21 mouse cellular contexts compared by ENCODE assay signal in the genomic region with DNA sequence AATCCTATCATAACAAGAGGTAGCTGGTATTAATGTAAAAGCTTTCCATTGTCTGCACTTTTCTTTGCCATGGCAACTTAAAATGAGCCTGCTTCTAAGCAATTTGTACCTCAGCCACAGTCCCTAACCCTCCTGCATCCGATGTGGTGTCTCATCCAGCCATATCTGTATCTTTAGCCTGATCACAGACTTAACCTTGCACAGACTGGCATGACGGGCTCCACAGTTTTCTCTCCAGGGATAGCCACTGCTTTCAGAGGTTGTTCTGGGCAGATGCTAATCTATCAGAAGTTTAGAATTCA.
DNase-seq lines count a peak whose midpoint lies in the region; ATAC-seq lines count a peak whose summit lies in the region.
"Had no signal": no experiment of that assay in that cellular context is flagged by ENCODE, and none has a peak within 500 bp of the region (broad histone marks: within the 10 kb centered on the region; RNA-seq: fewer than 3 reads in every experiment).

No protein-coding gene starts in this region.

- H3K4me3 ChIP-seq in hindbrain, embryonic 10.5 days = no peak overlapping the region
- no peak overlapping the region for H3K4me3 ChIP-seq in hindbrain, embryonic 16.5 days (ENCODE audit: low read length)
- H3K4me3 ChIP-seq in hindbrain, embryonic 14.5 days (replicated peaks; ENCODE audit: low read length) = no peak overlapping the region
- H3K4me3 ChIP-seq: embryonic facial prominence, embryonic 15.5 days; limb, embryonic 12.5 days; liver, embryonic 12.5 days; myocyte had no signal

- no peak overlapping the region for H3K9ac ChIP-seq in hindbrain, embryonic 16.5 days (ENCODE audit: low read depth, low read length)
- no peak overlapping the region for H3K9ac ChIP-seq in hindbrain, embryonic 14.5 days
- H3K9ac ChIP-seq: embryonic facial prominence, embryonic 15.5 days; limb, embryonic 12.5 days; liver, embryonic 12.5 days had no signal

- WGBS in hindbrain, embryonic 10.5 days = 86% methylated on average over 2 of the region's 2 CpGs
- WGBS in hindbrain, embryonic 16.5 days = 48% methylated on average over 2 of the region's 2 CpGs
- WGBS in hindbrain, embryonic 14.5 days = 46% methylated on average over 2 of the region's 2 CpGs

- no peak overlapping the region for H3K4me2 ChIP-seq in hindbrain, embryonic 16.5 days (ENCODE audit: low read length)
- no peak overlapping the region for H3K4me2 ChIP-seq in hindbrain, embryonic 14.5 days (replicated peaks)
- H3K4me2 ChIP-seq: embryonic facial prominence, embryonic 15.5 days; limb, embryonic 12.5 days; liver, embryonic 12.5 days had no signal

- H3K36me3 ChIP-seq in hindbrain, embryonic 10.5 days = no peaks in the 10 kb centered on the region
- no peaks in the 10 kb centered on the region for H3K36me3 ChIP-seq in hindbrain, embryonic 16.5 days (ENCODE audit: control insufficient read depth, insufficient read depth, low read length)
- no peaks in the 10 kb centered on the region for H3K36me3 ChIP-seq in hindbrain, embryonic 14.5 days (replicated peaks; ENCODE audit: control insufficient read depth, insufficient read depth)
- H3K36me3 ChIP-seq: embryonic facial prominence, embryonic 15.5 days; G1E; limb, embryonic 12.5 days; liver, embryonic 12.5 days had no signal

- no peak for DNase-seq in hindbrain, embryonic 10.5 days (ENCODE audit: low spot score)
- peak; percentile 21 for DNase-seq in retina, embryonic 14.5 days (ENCODE audit: low spot score)
- DNase-seq in retina, postnatal 1 day = no peak
- DNase-seq in hindbrain, embryonic 14.5 days (ENCODE audit: low spot score) = no peak
- no peak for DNase-seq in yolk sac, embryonic 10.5 days (ENCODE audit: low spot score)
- no peak for DNase-seq in spleen, postnatal 4 days (ENCODE audit: low spot score in 2 of 2)
- no peak for DNase-seq in left cerebral cortex, adult 11 months (ENCODE audit: low spot score)
- DNase-seq: adrenal gland, postnatal 25 days; cerebellum, adult 11 months; cerebellum, postnatal 14 days; kidney, adult 18-20 months; kidney, postnatal 10 days; lung, adult 2 months; lung, postnatal 36 days; thymus, postnatal 36 days had no signal

- H3K9me3 ChIP-seq in hindbrain, embryonic 10.5 days = no peaks in the 10 kb centered on the region
- no peaks in the 10 kb centered on the region for H3K9me3 ChIP-seq in hindbrain, embryonic 16.5 days (ENCODE audit: control insufficient read depth, low read length)
- no peaks in the 10 kb centered on the region for H3K9me3 ChIP-seq in hindbrain, embryonic 14.5 days (ENCODE audit: control insufficient read depth, low read length)
- H3K9me3 ChIP-seq: embryonic facial prominence, embryonic 15.5 days; G1E; limb, embryonic 12.5 days; liver, embryonic 12.5 days had no signal

- H3K27ac ChIP-seq in hindbrain, embryonic 10.5 days = peak overlapping the region; percentile 4; the same call in 1 of the 2 replicates
- H3K27ac ChIP-seq in hindbrain, embryonic 16.5 days (ENCODE audit: low read depth, low read length) = no peak overlapping the region
- 0 out of 2 replicates have a peak overlapping the region, but pooled peaks have one; percentile 55 for H3K27ac ChIP-seq in hindbrain, embryonic 14.5 days
- H3K27ac ChIP-seq: embryonic facial prominence, embryonic 15.5 days; limb, embryonic 12.5 days; liver, embryonic 12.5 days had no signal

- no peaks in the 10 kb centered on the region for H3K27me3 ChIP-seq in hindbrain, embryonic 10.5 days (ENCODE audit: insufficient read depth, poor library complexity, severe bottlenecking)
- no peaks in the 10 kb centered on the region for H3K27me3 ChIP-seq in hindbrain, embryonic 16.5 days (replicated peaks; ENCODE audit: control insufficient read depth, insufficient read depth, low read length)
- H3K27me3 ChIP-seq in hindbrain, embryonic 14.5 days (ENCODE audit: control insufficient read depth, insufficient read depth, low read length) = no peaks in the 10 kb centered on the region
- H3K27me3 ChIP-seq: embryonic facial prominence, embryonic 15.5 days; limb, embryonic 12.5 days; liver, embryonic 12.5 days had no signal

- H3K4me1 ChIP-seq in hindbrain, embryonic 10.5 days (replicated peaks) = no peaks in the 10 kb centered on the region; the same call in 1 of the 2 replicates
- H3K4me1 ChIP-seq in hindbrain, embryonic 16.5 days (ENCODE audit: control insufficient read depth, insufficient read depth, low read depth, low read length) = no peaks in the 10 kb centered on the region
- H3K4me1 ChIP-seq in hindbrain, embryonic 14.5 days (replicated peaks; ENCODE audit: control insufficient read depth, insufficient read depth, low read length) = 0 out of 2 replicates have a peak, but pooled peaks cover 12% of the 10 kb centered on the region
- H3K4me1 ChIP-seq: embryonic facial prominence, embryonic 15.5 days; limb, embryonic 12.5 days; liver, embryonic 12.5 days had no signal

- ATAC-seq in hindbrain, embryonic 16.5 days = no peak
- ATAC-seq in hindbrain, embryonic 14.5 days (ENCODE audit: low FRiP score) = no peak
- ATAC-seq: liver, embryonic 12.5 days had no signal
